Mouse (Mus musculus) midbrain, postnatal 0 days (tissue): ENCODE measurements around the gene Mup21. TPM values are rescaled to one million over a fixed set of nuclear protein-coding genes. Genes with fewer than 3 reads are reported as not detected.
"Not testable (repeated sequence)": the region's sequence is repeated elsewhere in the genome, so short reads cannot be mapped to it uniquely, and the experiment has no call there.

Experiments used
- ATAC-seq: fragments of 200-750 bp; cut with Nextera tagmentation; 2 replicates; pipeline ENCODE4 v1.8.0; 2017; ENCODE audit warnings: moderate number of reproducible peaks, mild to moderate bottlenecking, moderate TSS enrichment, moderate library complexity; ENCODE audit not compliant: low FRiP score
- DNase-seq: peaks from one replicate; pipeline ENCODE4 v3.0.0-alpha.2; 2015; ENCODE audit warnings: low spot score
- H3K27ac ChIP-seq: fragments of 300-500 bp; sonication (generic); 2 replicates; pipeline ENCODE4 v1.5.1; 2014; ENCODE audit warnings: low read depth, mild to moderate bottlenecking, low read length, mixed read lengths
- H3K27me3 ChIP-seq: fragments of 300-500 bp; sonication (generic); 2 replicates; pipeline ENCODE4 v1.6.1; 2014; ENCODE audit warnings: low read length, control low read depth, mixed read lengths; ENCODE audit not compliant: insufficient read depth
- H3K36me3 ChIP-seq: fragments of 300-500 bp; sonication (generic); 2 replicates; pipeline ENCODE4 v1.6.1; 2014; ENCODE audit warnings: low read length, control low read depth, mixed read lengths; ENCODE audit not compliant: insufficient read depth
- H3K4me1 ChIP-seq: fragments of 300-500 bp; sonication (generic); 2 replicates; pipeline ENCODE4 v1.6.1; 2014; ENCODE audit warnings: mild to moderate bottlenecking, control low read depth, antibody characterized with exemption, low read length, mixed read lengths; ENCODE audit not compliant: insufficient read depth
- H3K4me2 ChIP-seq: fragments of 300-500 bp; sonication (generic); 2 replicates; pipeline ENCODE4 v1.6.1; 2014; ENCODE audit warnings: low read depth, mild to moderate bottlenecking, low read length, mixed read lengths; ENCODE audit not compliant: poor library complexity, severe bottlenecking
- H3K4me3 ChIP-seq: fragments of 300-500 bp; sonication (generic); 2 replicates; pipeline ENCODE4 v1.5.1; 2014; ENCODE audit warnings: low read depth, mild to moderate bottlenecking, low read length, moderate library complexity
- H3K9ac ChIP-seq: fragments of 300-500 bp; sonication (generic); replicated peaks from 2 replicates; pipeline ENCODE4 v1.6.1; 2014; ENCODE audit warnings: mild to moderate bottlenecking, low read length, moderate library complexity, mixed read lengths; ENCODE audit not compliant: poor library complexity, severe bottlenecking
- H3K9me3 ChIP-seq: fragments of 300-500 bp; sonication (generic); 2 replicates; pipeline ENCODE4 v1.6.1; 2016; ENCODE audit warnings: low read length, control low read depth
- CTCF ChIP-seq: IDR thresholded peaks from 2 replicates; pipeline ENCODE4 v1.5.1; 2016; ENCODE audit warnings: antibody characterized with exemption, mild to moderate bottlenecking
- WGBS: fragments of 180-500 bp; shearing (Covaris S2); extraction: QIAGEN DNeasy Blood & Tissue Kit; methylation state at CpG from one replicate; pipeline ENCODE4 v1.1.7; 2014; 5-methylcytosine and 5-hydroxymethylcytosine counted together
- polyA plus RNA-seq: library from polyadenylated mRNA; unstranded; fragments of >200 nt; fragmentation: Nextera tagmentation; extraction: Ambion mirVana; gene quantifications from 2 replicates; pipeline ENCODE4 v1.2.1, GENCODE M21; 2015
- total RNA-seq: library from RNA; depleted of rRNA; stranded (reverse); fragments of >200 nt; gene quantifications from 2 replicates; pipeline ENCODE4 v1.2.3, GENCODE M21; 2014; rRNA removed

The Mup21 gene
- total RNA-seq (not detected in 2 replicates), polyA plus RNA-seq (not detected in 2 replicates)

DNA sequence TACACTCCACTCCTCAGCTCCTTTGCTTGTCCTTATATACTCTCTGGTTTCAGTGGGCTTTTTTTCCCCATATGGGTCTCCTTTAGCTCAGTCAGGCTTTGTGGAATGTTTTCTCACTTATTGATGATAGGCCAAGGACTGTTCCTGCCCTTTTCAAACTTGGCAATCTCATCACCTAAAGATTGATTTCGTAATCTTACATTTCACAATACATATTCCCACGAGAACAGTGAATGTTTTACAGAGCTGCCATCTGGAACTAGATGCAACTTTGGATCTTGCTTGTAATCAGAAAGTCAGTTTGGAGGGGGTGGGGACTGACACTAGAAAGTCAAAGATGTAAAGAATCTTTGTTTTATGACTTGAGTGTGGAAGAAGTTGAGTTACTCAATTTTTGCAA, at the start of gene Mup21:
Gene Mup21 (minus strand): TSS at position 53 of the 400 bp plus-strand sequence.
- no peaks in the 10 kb centered on the region for H3K4me1 ChIP-seq
- DNase-seq (no peak), ATAC-seq (no peak)
- no peaks in the 10 kb centered on the region for H3K36me3 ChIP-seq
- H3K27ac ChIP-seq, result no peak within 1 kb of the TSS
- no peaks in the 10 kb centered on the region for H3K9me3 ChIP-seq
- no peak within 1 kb of the TSS for H3K4me2 ChIP-seq
- no peak within 1 kb of the TSS for H3K9ac ChIP-seq
- H3K27me3 ChIP-seq, result no peaks in the 10 kb centered on the region
- no peak for TF ChIP-seq CTCF
- H3K4me3 ChIP-seq, result no peak within 1 kb of the TSS
- 75% methylated on average over 2 of the region's 2 CpGs for WGBS

DNA sequence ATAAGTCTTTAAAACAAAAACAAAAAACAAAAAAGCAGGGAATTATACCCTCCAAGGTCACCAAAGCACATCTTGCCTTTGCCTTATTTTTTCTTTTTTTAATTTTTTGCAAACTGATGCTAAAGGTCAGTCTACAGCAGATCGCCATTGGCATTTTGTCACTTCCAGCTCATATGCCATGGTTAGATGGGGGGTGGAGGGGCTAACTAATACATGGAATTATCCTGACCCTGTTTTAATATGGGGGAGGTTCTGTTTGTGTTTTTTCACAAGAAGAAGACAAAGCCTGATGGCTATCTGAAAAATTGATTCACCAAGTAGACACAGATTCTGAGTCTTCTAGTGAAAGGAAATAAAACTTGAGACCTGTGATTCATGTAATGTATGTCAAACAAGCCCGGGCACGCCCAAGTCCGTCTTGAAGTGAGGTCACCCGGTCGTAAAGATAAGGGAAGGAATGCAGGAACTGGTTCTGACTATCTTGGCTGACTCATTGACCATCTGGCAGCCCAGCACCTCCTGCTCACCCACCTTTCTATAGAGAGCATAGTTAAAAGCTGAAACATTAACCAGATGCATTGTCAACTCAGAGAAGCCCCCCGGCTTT, 49.4 kb upstream of the Mup21 start:
- DNase-seq, result no peak
- Histone ChIP-seq H3K4me2 (no peak overlapping the region), H3K4me3 (no peak overlapping the region), H3K9me3 (peaks cover 3% of the 10 kb centered on the region; the same call in 1 of the 2 replicates), H3K36me3 (peaks cover 38% of the 10 kb centered on the region), H3K9ac (no peak overlapping the region), H3K27ac (no peak overlapping the region), H3K4me1 (no peaks in the 10 kb centered on the region), H3K27me3 (no peaks in the 10 kb centered on the region)
- ATAC-seq, result no peak
- TF ChIP-seq CTCF, result no peak
- WGBS, result 97% methylated on average over 7 of the region's 7 CpGs

DNA sequence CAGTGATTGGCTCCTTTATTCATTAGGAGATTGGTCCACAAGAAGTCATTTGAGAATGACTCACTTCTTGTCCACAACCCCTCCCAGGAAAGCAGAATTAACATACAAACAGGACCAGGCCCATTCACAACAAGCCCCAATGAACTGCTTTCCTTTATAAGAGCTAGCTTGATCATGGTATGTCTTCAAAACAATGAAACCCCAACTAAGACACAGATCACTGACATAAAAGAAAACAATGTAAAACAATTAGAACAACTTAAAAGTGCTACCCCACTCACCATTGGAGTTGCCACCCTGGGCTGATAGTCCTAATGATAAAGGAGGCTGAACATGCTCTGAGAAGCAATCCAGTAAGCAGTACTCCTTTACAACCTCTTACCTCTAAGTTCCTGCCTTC, 38.1 kb upstream of the Mup21 start:
- peaks cover 30% of the 10 kb centered on the region for H3K9me3 ChIP-seq
- H3K9ac ChIP-seq, result no peak overlapping the region
- peaks cover 34% of the 10 kb centered on the region for H3K36me3 ChIP-seq
- DNase-seq (no peak), ATAC-seq (no peak)
- H3K4me2 ChIP-seq, result no peak overlapping the region
- H3K4me3 ChIP-seq, result no peak overlapping the region
- TF ChIP-seq CTCF, result no peak
- H3K27ac ChIP-seq, result no peak overlapping the region
- no peaks in the 10 kb centered on the region for H3K4me1 ChIP-seq
- no peaks in the 10 kb centered on the region for H3K27me3 ChIP-seq

DNA sequence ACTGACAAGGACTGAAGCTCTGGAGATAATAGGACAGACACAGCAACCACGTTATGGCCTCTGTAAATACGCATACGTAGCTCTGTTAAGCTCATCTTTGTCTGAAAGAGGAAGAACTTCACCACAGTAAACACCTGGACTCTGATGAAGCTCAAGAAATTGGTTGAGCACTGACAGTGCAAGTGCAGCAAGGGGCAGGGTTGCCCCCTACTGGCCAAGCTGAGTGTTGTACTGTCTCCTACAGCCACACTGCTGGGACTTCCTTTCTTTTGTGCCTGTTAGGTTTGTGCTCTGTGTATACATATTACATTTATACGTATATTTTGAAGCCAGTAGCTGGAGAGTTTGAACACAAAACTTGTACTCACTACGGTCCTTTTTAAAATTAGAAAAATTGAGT, 26.6 kb upstream of the Mup21 start:
- ATAC-seq, result no peak
- DNase-seq, result peak; percentile 50
- H3K9me3 ChIP-seq, result no peaks in the 10 kb centered on the region
- H3K27ac ChIP-seq, result no peak overlapping the region
- 40% methylated on average over 5 of the region's 5 CpGs for WGBS
- no peaks in the 10 kb centered on the region for H3K4me1 ChIP-seq
- no peaks in the 10 kb centered on the region for H3K27me3 ChIP-seq
- TF ChIP-seq CTCF, result peak; percentile 73
- H3K9ac ChIP-seq, result no peak overlapping the region
- H3K4me3 ChIP-seq, result no peak overlapping the region
- no peak overlapping the region for H3K4me2 ChIP-seq
- H3K36me3 ChIP-seq, result no peaks in the 10 kb centered on the region

DNA sequence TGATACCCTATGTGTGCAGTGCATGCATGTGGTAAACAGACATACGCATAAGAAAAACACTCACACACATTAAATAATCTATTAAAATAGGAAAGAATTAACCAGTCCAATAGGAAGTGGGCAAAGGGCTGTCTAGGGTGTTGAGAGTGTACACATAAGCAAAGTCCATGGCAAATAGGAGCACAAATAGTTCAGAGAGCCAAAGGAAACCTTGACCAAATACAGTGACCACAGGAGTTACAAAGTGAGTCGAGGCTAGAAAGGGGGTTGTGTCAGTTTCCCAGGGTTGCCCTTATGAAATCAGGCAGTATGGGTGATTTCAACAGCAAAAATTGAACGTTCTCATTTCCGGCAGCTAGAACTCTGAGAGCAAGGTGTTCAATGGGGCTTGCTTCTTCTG, 23.8 kb upstream of the Mup21 start:
- WGBS, result 82% methylated on average over 4 of the region's 4 CpGs
- no peaks in the 10 kb centered on the region for H3K4me1 ChIP-seq
- TF ChIP-seq CTCF, result no peak
- no peak overlapping the region for H3K4me2 ChIP-seq
- no peak overlapping the region for H3K4me3 ChIP-seq
- DNase-seq, result no peak
- no peaks in the 10 kb centered on the region for H3K27me3 ChIP-seq
- H3K27ac ChIP-seq, result no peak overlapping the region
- no peaks in the 10 kb centered on the region for H3K36me3 ChIP-seq
- H3K9ac ChIP-seq, result no peak overlapping the region
- no peak for ATAC-seq
- no peaks in the 10 kb centered on the region for H3K9me3 ChIP-seq

DNA sequence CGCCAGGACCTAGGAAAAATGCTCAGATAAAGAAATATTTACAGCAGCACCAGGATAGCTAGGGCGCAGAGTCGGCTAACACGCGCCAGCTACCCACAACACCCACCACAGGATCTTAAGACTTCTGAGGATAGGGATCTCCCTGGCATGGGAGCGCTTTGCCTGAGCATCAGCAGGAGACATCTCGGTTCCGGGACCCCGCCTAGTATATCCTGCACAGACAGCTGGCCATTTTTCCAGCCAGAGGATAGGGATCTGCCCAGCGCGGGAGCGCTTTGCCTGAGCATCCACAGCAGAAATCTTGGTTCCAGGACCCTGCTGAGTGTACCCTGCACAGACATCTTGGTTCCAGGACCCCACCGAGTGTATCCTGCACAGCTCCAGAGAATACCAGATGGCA, 17.0 kb upstream of the Mup21 start:
- not testable (repeated sequence) for H3K4me2 ChIP-seq, DNase-seq, H3K9ac ChIP-seq, H3K4me1 ChIP-seq, H3K36me3 ChIP-seq, H3K27me3 ChIP-seq, H3K27ac ChIP-seq, H3K9me3 ChIP-seq, ATAC-seq, H3K4me3 ChIP-seq
- WGBS, result 95% methylated on average over 13 of the region's 13 CpGs
